Mouse (Mus musculus): ENCODE results near the gene Rilp.

DNA sequence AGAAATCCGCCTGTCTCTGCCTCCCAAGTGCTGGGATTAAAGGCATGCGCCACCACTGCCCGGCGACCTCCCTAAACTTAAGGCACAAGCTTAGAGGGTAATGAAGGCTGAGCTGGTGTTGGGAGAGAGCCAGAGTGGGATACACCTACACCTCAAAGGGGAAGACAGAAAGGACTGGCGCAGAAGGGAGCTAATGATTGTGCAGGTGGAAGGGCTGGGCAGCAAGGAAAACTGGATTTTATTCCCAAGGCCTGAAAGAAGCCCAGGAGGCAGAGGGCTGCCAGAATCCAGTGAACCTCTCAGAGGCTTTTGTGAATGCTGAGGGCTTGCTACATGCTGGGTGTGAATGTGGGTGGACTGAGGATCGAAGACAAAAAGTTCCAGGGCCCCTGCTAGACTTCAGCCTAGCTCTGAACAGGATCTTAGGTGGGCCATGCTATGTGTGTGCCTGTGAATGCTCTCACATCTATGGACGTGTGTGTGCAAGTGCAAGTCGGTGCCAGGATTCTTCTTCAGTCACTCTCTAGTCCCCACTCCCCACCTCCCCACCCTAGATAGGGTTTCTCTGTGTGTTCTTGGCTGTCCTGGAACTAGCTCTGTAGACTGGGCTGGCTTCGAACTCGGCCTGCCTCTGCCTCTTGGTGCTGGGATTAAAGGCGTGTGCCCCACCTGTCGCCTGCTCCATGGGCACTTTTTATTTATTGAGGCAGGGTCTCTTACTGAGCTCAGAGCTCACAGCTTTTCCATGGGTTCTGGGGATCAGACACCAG lies 26.5 kb downstream of the Rilp start:
- no peak for TF ChIP-seq CTCF (IDR thresholded peaks at IDR 0.05; ENCODE audit: low read depth)
- no peak for TF ChIP-seq EP300 (IDR thresholded peaks at IDR 0.05; ENCODE audit: low read depth)

Measured in liver, embryonic 14.5 days (tissue).